Mouse (Mus musculus) macrophage (primary cell): ENCODE data around the gene Gramd2. TPM values are rescaled to one million over a fixed set of nuclear protein-coding genes. Genes with fewer than 3 reads are reported as not detected.
A peak's percentile ranks its signal among the peaks of the same experiment; 100 is the strongest.

Experiments used
- H3K27ac ChIP-seq: fragments of 350-480 bp; formaldehyde crosslinking; 2 replicates; pipeline ENCODE4 v1.9.0; 2021
- H3K36me3 ChIP-seq: fragments of 350-480 bp; formaldehyde crosslinking; 2 replicates; pipeline ENCODE4 v1.9.0; 2021; ENCODE audit errors: inconsistent target
- H3K4me3 ChIP-seq: fragments of 350-480 bp; formaldehyde crosslinking; 2 replicates; pipeline ENCODE4 v1.9.0; 2021; ENCODE audit errors: inconsistent target
- H3K79me2 ChIP-seq: fragments of 350-480 bp; formaldehyde crosslinking; 2 replicates; pipeline ENCODE4 v1.9.0; 2021; ENCODE audit errors: inconsistent target
- WGBS: methylation state at CpG from one replicate; pipeline ENCODE4 v1.1.7; 2026; ENCODE audit warnings: inconsistent platforms; ENCODE audit not compliant: missing documents; 5-methylcytosine and 5-hydroxymethylcytosine counted together
- polyA plus RNA-seq: library from polyadenylated mRNA; stranded (reverse); fragments of 250-400 nt; gene quantifications from 3 replicates; pipeline ENCODE4 v1.2.4, GENCODE M21; 2018; ENCODE audit warnings: inconsistent platforms

Gene Gramd2
- polyA plus RNA-seq, 1 experiment from 2014 or later, result 0.20 TPM

DNA sequence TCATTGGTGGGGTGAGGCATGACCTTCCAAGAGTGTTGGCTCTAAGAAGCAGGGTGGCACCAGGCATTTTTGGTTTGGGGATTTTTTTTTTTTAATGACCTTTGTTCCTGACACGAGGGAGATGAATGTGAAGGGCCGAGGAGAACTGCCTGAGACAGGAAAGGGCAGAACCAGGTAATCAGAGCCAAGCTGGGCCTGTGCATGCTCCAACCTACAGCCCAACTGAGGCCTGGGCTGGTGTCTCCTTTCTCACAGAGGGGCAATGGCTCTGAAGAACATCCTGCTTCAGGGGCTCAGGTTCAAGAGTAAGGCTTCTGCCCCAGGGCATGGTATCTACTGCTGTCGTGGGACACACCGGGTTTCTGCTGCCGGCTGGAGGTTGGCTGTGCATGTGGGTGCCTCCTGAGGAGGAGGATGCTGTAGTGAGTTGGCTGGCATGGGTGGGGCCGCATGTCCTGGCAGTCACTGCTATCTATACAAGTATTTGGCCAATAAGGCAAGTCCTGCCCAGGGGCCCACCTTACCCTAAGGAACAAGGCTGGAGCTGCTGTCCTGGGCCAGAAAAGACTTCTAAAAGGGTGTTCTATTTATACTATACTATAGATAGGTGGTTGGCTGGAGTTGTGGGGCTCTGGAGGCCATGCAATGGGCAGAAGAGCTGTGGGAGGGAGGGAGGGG, 18.5 kb upstream of the Gramd2 start:
- peak overlapping the region; percentile 95; the same call in 1 of the 2 replicates for H3K4me3 ChIP-seq

GRCm38 (mm10) chr9:59663226-59663625, 16.7 kb upstream of the Gramd2 start:
- no peak overlapping the region for H3K4me3 ChIP-seq
- peaks cover 23% of the 10 kb centered on the region; the same call in 1 of the 2 replicates for H3K36me3 ChIP-seq
- no peak overlapping the region for H3K27ac ChIP-seq
- WGBS, result 94% methylated on average over 7 of the region's 7 CpGs
- H3K79me2 ChIP-seq, result peaks cover 97% of the 10 kb centered on the region

More for the DNA sequence above, 18.5 kb upstream of the Gramd2 start:
- 56% methylated on average over 6 of the region's 6 CpGs for WGBS
- peak overlapping the region; percentile 97 for H3K27ac ChIP-seq
- H3K79me2 ChIP-seq, result peaks cover 97% of the 10 kb centered on the region
- peaks cover 11% of the 10 kb centered on the region; the same call in 1 of the 2 replicates for H3K36me3 ChIP-seq

DNA sequence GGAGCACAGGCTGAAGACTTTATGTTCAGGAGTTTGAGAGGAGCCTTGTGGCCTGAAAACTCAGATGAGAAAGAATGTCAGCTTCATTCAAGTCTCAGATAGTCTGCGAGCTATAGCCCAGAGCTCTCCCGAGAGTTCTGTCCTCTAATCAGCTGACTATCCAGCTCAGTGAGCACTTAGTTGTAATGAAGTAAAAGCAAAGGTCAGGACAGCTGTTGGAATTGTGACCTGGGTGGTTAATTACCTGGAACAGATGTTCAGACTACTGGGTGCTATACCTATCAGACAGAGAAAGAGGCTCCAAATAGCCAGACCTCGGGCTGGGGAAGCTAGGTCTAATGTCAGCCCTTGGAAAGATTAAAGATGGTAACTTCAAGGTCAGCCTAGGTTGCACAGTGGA, 16.0 kb upstream of the Gramd2 start:
- H3K36me3 ChIP-seq, result peaks cover 31% of the 10 kb centered on the region; the same call in 1 of the 2 replicates
- H3K27ac ChIP-seq, result no peak overlapping the region
- 93% methylated on average over 3 of the region's 3 CpGs for WGBS
- H3K79me2 ChIP-seq, result peaks cover 97% of the 10 kb centered on the region
- H3K4me3 ChIP-seq, result no peak overlapping the region

DNA sequence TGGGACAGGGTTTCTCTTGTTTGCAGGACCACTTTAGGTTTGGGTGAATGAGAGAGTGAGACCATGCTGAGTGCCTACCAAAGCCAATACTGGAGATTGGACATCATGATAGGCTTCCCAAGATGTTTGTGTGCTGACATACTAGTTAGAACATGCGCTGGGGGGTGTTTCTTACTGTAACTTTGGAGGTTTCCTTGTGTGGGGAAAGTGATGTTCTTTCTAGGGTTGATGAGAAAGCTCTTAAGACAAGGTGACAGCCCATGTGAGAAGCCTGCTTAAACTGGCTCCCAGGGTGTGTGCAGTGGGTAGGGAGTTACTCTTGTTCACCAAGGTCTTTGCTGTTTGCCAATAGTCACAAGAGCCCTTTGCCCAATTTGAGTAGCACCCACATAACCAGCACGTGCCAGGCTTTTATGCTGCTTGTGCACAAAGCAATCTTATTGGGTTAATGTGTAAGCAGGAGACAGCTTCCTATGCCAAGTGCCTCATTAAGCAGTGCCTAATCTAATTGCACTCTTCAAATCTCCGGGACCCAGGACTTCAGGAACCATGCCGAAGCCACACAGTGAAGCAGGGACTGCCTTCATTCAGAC, 15.2 kb upstream of the Gramd2 start:
- 93% methylated on average over 4 of the region's 4 CpGs for WGBS
- H3K36me3 ChIP-seq, result peaks cover 36% of the 10 kb centered on the region; the same call in 1 of the 2 replicates

GRCm38 (mm10) chr9:59666016-59666415, 13.9 kb upstream of the Gramd2 start:
- Histone ChIP-seq H3K36me3 (peaks cover 49% of the 10 kb centered on the region), H3K79me2 (peaks cover 95% of the 10 kb centered on the region), H3K4me3 (no peak overlapping the region), H3K27ac (no peak overlapping the region)
- 96% methylated on average over 8 of the region's 8 CpGs for WGBS

More for the DNA sequence above, 15.2 kb upstream of the Gramd2 start:
- Histone ChIP-seq H3K27ac (no peak overlapping the region), H3K79me2 (peaks cover 95% of the 10 kb centered on the region), H3K4me3 (no peak overlapping the region)

- no peak overlapping the region for H3K27ac ChIP-seq
- peaks cover 95% of the 10 kb centered on the region for H3K79me2 ChIP-seq
- no peak overlapping the region for H3K4me3 ChIP-seq
- WGBS, result 92% methylated on average over 1 of the region's 1 CpGs
- H3K36me3 ChIP-seq, result peaks cover 57% of the 10 kb centered on the region
These were observed 13.1 kb upstream of the Gramd2 start for GRCm38 (mm10) chr9:59666813-59667212.

DNA sequence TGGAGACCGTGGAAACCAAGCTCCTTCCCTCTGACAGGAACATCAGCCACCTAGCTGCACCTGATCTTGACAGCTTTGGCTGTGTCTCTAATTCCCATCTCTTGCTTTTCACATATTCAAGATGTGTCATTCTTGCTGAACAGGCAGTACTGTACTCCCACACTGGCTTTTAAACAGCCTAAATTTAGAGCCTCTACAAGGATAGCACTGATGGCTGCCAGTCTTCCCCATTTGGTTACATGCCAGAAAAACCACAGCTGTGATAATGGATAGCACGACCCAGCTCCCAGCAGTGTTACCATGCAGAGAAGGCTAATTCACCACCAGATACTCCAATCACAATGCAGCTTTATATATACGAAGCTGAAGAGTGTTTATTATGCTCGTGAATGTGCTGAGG, 12.7 kb upstream of the Gramd2 start:
- 54% methylated on average over 4 of the region's 4 CpGs for WGBS
- Histone ChIP-seq H3K79me2 (peaks cover 94% of the 10 kb centered on the region), H3K27ac (no peak overlapping the region), H3K4me3 (no peak overlapping the region), H3K36me3 (peaks cover 61% of the 10 kb centered on the region)

GRCm38 (mm10) chr9:59667904-59668303, 12.0 kb upstream of the Gramd2 start:
- Histone ChIP-seq H3K4me3 (no peak overlapping the region), H3K36me3 (peaks cover 68% of the 10 kb centered on the region), H3K27ac (no peak overlapping the region), H3K79me2 (peaks cover 93% of the 10 kb centered on the region)
- WGBS, result 18% methylated on average over 6 of the region's 6 CpGs

DNA sequence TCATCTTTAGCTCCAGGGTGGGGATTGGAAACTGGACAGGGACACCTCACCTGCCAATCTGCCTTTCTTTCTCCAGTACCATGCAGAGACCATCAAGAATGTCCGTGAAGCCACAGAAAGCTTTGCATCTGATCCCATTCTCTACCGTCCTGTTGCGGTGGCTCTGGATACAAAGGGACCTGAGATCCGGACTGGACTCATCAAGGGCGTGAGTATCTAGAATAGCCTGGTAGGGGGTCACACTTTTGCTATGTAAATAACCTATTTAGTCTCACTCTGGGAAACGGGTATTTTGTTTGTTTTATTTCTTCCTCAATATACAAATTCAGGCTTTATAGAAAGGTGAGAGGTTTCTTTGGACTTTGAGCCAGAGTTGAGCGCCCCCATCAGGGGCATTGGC, 11.5 kb upstream of the Gramd2 start:
- Histone ChIP-seq H3K27ac (no peak overlapping the region), H3K79me2 (peaks cover 88% of the 10 kb centered on the region), H3K4me3 (no peak overlapping the region), H3K36me3 (peaks cover 74% of the 10 kb centered on the region)
- WGBS, result 91% methylated on average over 7 of the region's 7 CpGs

DNA sequence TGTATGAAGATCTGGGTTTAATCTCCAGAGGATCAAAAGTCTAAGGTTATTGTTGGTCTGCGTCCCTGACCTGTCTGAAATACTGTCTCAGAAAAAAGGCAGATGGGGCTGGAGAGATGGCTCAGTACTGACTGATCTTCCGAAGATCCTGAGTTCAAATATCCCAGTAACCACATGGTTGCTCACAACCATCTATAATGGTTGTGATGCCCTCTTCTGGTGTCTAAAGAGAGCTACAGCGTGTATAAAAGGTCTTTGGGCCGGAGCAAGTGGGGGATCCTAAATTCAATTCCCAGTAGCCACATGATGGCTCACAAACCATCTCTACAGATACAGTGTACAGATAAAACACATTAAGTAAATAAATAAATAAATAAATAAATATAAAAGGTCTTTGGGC, 10.8 kb upstream of the Gramd2 start:
- peaks cover 81% of the 10 kb centered on the region for H3K79me2 ChIP-seq
- H3K27ac ChIP-seq, result no peak overlapping the region
- H3K36me3 ChIP-seq, result peaks cover 80% of the 10 kb centered on the region
- WGBS, result 65% methylated on average over 3 of the region's 4 CpGs
- H3K4me3 ChIP-seq, result no peak overlapping the region

- Histone ChIP-seq H3K4me3 (no peak overlapping the region), H3K79me2 (peaks cover 49% of the 10 kb centered on the region), H3K36me3 (peaks cover 97% of the 10 kb centered on the region), H3K27ac (no peak overlapping the region)
- 88% methylated on average over 12 of the region's 12 CpGs for WGBS
These were observed 7.6 kb upstream of the Gramd2 start for GRCm38 (mm10) chr9:59672195-59672894.

- H3K36me3 ChIP-seq, result peaks cover 93% of the 10 kb centered on the region
- 52% methylated on average over 2 of the region's 2 CpGs for WGBS
- no peak overlapping the region for H3K4me3 ChIP-seq
- H3K27ac ChIP-seq, result no peak overlapping the region
- peaks cover 38% of the 10 kb centered on the region for H3K79me2 ChIP-seq
These were observed 6.5 kb upstream of the Gramd2 start for GRCm38 (mm10) chr9:59673427-59673826.

DNA sequence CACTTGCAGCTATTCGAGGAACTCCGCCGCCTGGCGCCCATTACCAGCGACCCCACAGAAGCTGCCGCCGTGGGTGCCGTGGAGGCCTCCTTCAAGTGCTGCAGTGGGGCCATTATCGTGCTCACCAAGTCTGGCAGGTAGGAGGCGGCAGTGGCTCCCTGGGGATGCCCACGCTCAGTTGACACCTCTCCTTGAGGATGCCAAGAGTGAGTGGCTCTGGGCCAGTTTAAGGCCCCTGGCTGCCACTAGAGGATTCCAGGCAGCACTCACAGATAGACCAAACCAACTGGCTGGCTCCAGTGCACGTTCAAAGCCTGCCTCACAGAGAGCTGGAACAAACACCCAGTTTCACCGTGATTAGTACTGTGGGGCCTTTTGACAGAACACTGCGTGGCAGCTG, 4.3 kb upstream of the Gramd2 start:
- H3K4me3 ChIP-seq, result no peak overlapping the region
- 96% methylated on average over 11 of the region's 14 CpGs for WGBS
- H3K27ac ChIP-seq, result no peak overlapping the region
- peaks cover 21% of the 10 kb centered on the region; the same call in 1 of the 2 replicates for H3K79me2 ChIP-seq
- peaks cover 74% of the 10 kb centered on the region for H3K36me3 ChIP-seq

- Histone ChIP-seq H3K79me2 (no peaks in the 10 kb centered on the region), H3K27ac (no peak overlapping the region), H3K36me3 (peaks cover 46% of the 10 kb centered on the region), H3K4me3 (no peak overlapping the region)
- 30% methylated on average over 1 of the region's 1 CpGs for WGBS
These were observed 1.6 kb upstream of the Gramd2 start for GRCm38 (mm10) chr9:59678313-59678712.

DNA sequence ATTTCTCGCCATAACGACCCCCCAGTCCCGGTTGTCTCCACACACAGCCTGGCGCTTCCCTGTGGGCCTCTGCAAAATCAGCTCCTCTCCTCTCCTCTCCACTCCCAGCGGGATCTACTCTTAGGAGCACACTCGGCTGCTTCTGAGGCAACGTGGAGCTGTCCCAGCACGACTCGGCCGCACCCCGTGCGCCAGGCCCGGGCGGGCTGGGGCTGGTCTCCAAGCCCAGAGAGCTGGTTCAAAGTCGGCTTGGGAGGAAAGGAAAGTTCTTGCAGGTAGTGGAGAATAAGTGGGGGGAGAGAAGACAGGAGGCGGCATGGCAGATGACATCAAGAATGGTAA, 561 bp downstream of the Gramd2 start:
- Histone ChIP-seq H3K4me3 (no peak overlapping the region), H3K79me2 (no peaks in the 10 kb centered on the region), H3K27ac (no peak overlapping the region), H3K36me3 (peaks cover 25% of the 10 kb centered on the region)
- 49% methylated on average over 16 of the region's 16 CpGs for WGBS
